ENCODE assay signal across 9 mouse cellular contexts in the genomic region with DNA sequence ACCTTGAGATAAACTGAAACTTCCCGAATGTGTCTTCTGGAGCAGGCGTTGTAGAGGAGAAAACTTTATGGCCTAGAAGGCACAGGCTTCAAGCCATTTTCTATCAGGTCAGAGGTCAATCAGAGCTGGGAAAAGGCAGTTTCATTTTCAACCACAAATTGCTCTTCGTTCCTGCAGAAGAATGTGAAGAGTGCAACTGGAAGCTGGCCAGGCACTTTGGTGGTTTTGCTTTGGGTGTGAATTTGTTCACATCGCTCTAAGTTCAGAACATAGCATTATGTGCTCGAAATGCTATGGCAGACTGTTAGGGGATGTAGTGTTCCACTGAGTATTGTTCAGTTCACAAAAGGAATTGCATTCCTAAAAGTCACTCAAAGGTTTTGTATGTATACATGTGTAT.
DNase-seq lines count a peak whose midpoint lies in the region; TF ChIP-seq lines count a peak whose summit lies in the region.
"Had no signal": no experiment of that assay in that cellular context is flagged by ENCODE, and none has a peak within 500 bp of the region (broad histone marks: within the 10 kb centered on the region; RNA-seq: fewer than 3 reads in every experiment).

No protein-coding gene starts in this region.

- H3K36me3 ChIP-seq in myocyte (ENCODE audit: control insufficient read depth, insufficient read depth), result no peaks in the 10 kb centered on the region
- H3K36me3 ChIP-seq: neural tube, embryonic 12.5 days had no signal

- DNase-seq in adrenal gland, adult (ENCODE audit: inconsistent age in 2 of 2, low spot score in 1 of 2), result peak; percentile 43 to 71
- DNase-seq in adrenal gland, postnatal 4 days (ENCODE audit: low spot score in 2 of 2), result no peak
- DNase-seq in brain, adult 2 months (ENCODE audit: low read depth, low spot score), result peak; percentile 6
- peak; percentile 10 for DNase-seq in heart, postnatal 4 days
- DNase-seq in left cerebral cortex, postnatal 25 days (ENCODE audit: low spot score in 2 of 2), result no peak
- DNase-seq in natural killer cell, adult 2 months (ENCODE audit: low spot score in 2 of 2), result no peak
- no peak for DNase-seq in layer of hippocampus, postnatal 10 days (ENCODE audit: low spot score in 2 of 2)

- H3K27me3 ChIP-seq in myocyte (ENCODE audit: control insufficient read depth, insufficient read depth, insufficient read length), result no peaks in the 10 kb centered on the region
- H3K27me3 ChIP-seq: neural tube, embryonic 12.5 days had no signal

- intact Hi-C loops in left cerebral cortex, postnatal 25 days (cut with DNase I), result no loop called here

- no peak overlapping the region for H3ac ChIP-seq in myocyte (ENCODE audit: control insufficient read depth, insufficient read length)

- H3K79me2 ChIP-seq in myocyte (ENCODE audit: control insufficient read depth, insufficient read depth), result no peaks in the 10 kb centered on the region

- no peak for TF ChIP-seq POLR2A in myocyte (IDR thresholded peaks at IDR 0.05; ENCODE audit: insufficient read length, low read depth)

- peak overlapping the region; percentile 55 for H3K4me2 ChIP-seq in myocyte (ENCODE audit: low read depth)
- H3K4me2 ChIP-seq: neural tube, embryonic 12.5 days had no signal

- H3K4me3 ChIP-seq in myocyte, result no peak overlapping the region
- H3K4me3 ChIP-seq: neural tube, embryonic 12.5 days had no signal

TF ChIP-seq in myocyte, 11 proteins besides CTCF, POLR2A, EP300 and RAD21:
- no peak for TF ChIP-seq POLR2AphosphoS2 (IDR thresholded peaks at IDR 0.05; ENCODE audit: insufficient read length, low read depth)
- TF ChIP-seq REST (IDR thresholded peaks at IDR 0.05; ENCODE audit: insufficient read depth, insufficient read length), result no peak
- TF ChIP-seq MAX (IDR thresholded peaks at IDR 0.05; ENCODE audit: low read depth), result no peak
- TF ChIP-seq MYOD1 (IDR thresholded peaks at IDR 0.05; ENCODE audit: control insufficient read depth in 1 of 3, insufficient read length in 2 of 3, low read depth in 2 of 3), result no peak
- TF ChIP-seq TCF12 (IDR thresholded peaks at IDR 0.05; ENCODE audit: insufficient read depth, poor library complexity, severe bottlenecking), result no peak
- TF ChIP-seq TCF3 (IDR thresholded peaks at IDR 0.05; ENCODE audit: insufficient read length, low read depth), result no peak
- no peak for TF ChIP-seq SRF (IDR thresholded peaks at IDR 0.05; ENCODE audit: control insufficient read depth, insufficient read length, low read depth)
- TF ChIP-seq USF1 (IDR thresholded peaks at IDR 0.05; ENCODE audit: low read depth), result no peak
- no peak for TF ChIP-seq CEBPB (IDR thresholded peaks at IDR 0.05; ENCODE audit: insufficient read depth, poor library complexity, severe bottlenecking)
- no peak for TF ChIP-seq MYOG (IDR thresholded peaks at IDR 0.05; ENCODE audit: control insufficient read depth in 1 of 3, insufficient read depth in 1 of 3, insufficient read length in 2 of 3, low read depth in 2 of 3)
- no peak for TF ChIP-seq E2F4 (IDR thresholded peaks at IDR 0.05; ENCODE audit: insufficient read depth)
TF ChIP-seq in myocyte: peak in this region for 0.

Comparison
In these comparisons a context has a peak if more than half of its experiments do, and no peak if none do; other contexts are left out.
1. DNase-seq: peak in adrenal gland, adult (2 of 2), brain, adult 2 months (single experiment) and heart, postnatal 4 days (single experiment); none in adrenal gland, postnatal 4 days (0 of 2), left cerebral cortex, postnatal 25 days (0 of 2), natural killer cell, adult 2 months (0 of 2) and layer of hippocampus, postnatal 10 days (0 of 2).